Mouse (Mus musculus) mature B cell (primary cell): ENCODE results near the gene Adamtsl5.

ENCODE experiments used
- in situ Hi-C: fragments of 300-500 bp; cut with MboI; formaldehyde crosslinking; loops from 2 replicates; pipeline ENCODE4 v1.14.3; 2019

Gene Adamtsl5

DNA sequence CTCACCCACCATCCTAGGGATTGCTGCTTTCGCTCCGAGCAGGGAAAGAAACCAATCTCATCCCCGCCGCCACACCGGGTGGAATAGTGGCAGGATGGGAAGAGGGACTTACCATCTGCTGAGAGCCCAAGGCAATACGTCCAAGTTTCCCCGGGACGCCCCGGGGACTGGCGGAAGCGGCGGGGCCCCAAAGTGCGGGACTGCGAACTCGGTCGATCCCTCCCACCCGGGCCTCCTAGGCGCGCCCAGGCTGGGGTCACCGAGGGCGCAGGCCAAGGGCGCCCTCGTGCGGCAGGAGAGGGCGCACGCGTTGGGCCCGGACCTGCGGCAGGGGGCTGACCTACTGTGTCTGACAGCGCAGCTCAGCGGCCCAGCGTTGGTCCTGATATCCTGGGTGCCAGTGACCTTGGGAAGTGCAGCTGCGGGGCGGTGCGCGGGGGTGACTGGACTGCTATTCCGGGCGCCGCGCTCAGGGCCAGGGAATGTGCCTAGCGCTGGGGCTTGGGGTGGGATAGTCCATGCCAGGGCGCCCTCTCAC is at the start of gene Adamtsl5:
Gene Adamtsl5, minus strand, starts transcription at position 169 of the 538 bp plus-strand sequence.
- in situ Hi-C loops = no loop called here

DNA sequence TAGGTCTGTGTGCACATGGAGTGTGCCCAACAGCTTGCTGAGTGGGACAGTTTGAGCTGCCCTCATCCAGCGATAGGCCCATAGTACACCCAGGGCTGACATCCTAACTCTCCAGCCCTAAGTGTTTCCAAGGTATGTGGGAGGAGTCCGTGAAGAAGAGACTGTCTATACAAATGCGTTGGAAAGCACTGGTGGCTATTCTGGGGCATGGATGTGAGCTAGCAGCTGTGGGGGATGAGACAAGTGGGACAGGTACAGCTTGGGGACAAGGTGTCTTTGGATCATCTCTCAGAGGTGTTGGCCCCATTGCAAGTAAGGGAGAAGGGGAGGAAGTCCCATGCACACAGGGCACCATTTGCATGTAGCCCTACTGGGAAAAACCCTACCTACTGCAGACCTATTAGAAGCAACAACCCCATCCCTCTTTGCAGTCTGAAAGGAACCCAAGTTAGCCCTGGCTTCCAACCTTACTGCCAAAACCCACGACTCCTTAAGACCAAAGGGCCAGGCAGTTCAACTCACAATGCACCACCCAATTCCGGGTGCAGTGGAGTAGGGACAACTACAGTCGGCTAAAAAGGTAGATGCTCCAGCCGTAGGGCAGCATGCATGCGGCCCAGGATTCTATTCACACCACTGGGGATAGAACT is 49.4 kb upstream of the Adamtsl5 start:
- in situ Hi-C loops = no loop called here

DNA sequence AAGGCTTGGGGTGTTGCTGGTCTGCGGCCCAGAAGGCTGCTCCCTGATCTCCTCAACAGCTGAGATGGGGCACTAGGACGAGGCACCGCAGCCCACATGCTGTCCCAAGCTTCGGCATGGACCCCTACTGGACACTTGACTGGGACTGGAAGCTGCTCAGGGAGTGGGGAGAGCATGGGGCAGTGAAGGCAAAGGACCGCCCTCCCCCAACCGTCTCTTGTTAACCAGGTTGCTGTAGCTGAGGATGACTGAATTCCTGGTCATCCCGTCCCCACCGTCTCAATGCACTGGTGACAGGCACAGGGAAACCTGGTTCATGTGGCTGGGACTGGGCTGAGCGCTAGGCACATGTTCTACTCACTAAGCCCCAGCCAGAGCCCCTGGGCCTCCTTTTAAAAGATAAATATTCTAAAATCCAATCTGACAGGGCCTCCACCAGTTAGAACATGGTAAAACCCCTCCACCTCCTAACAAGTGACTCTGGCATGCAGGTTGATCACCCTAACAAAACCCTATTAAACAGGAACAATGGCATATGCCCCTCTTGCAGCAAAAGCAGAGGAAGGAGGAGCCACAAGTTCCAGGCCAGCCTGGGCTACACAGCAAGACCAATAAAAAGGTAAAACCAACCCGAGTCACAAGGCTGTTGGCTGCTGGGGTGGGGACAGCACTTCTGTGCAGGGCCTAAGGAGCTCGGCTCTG is 48.8 kb upstream of the Adamtsl5 start:
- in situ Hi-C loops = no loop called here

DNA sequence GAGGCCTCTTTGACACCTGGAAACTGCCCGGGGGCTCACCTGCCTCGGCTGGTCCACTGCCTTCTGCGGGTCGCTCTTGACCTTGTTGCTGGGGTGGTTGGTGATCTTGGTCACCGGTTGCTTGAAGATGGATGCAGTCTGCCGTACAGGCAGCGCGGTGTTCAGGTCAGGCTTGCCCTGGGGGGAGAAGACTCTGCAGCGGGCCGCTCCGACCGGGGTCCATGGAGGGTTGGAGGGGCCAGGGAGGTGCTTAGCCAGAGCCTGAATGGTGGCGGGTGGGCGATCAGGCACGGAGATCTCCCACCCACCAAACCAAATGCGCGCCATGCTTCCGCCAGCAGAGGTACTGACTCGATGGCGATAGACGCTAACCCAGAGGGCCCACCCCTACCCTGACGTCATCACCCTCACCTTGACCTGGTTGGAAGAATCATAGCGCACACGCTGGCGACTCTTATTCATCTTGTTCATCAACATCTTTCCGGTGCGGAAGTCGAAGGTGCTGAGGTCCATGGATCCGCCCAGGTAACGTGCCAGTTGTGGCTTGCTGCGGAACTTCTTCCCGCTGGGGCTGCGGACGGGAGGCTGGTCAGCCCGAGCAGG is 46.9 kb upstream of the Adamtsl5 start:
- in situ Hi-C loops = no loop called here

DNA sequence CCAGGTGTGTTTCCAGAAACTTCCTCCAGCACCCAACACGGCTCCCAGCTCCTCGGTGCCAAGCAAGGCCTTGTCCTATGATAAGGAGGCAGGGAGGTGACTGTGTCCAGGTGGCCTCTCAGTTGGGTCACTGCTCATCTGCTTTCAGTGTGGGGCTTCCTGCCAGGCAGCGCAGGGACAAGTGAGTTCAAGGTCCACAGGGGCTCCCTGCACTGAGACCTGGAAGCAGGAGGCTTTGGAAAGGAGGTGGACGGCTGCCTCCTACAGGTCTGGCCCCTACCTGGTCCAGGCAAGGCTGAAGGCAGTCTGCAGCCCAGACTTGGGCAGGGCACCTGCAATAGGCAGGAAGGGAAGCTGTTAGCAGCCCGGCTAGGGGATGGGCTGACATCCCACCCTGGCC is 44.5 kb upstream of the Adamtsl5 start:
- in situ Hi-C loops = no loop called here

DNA sequence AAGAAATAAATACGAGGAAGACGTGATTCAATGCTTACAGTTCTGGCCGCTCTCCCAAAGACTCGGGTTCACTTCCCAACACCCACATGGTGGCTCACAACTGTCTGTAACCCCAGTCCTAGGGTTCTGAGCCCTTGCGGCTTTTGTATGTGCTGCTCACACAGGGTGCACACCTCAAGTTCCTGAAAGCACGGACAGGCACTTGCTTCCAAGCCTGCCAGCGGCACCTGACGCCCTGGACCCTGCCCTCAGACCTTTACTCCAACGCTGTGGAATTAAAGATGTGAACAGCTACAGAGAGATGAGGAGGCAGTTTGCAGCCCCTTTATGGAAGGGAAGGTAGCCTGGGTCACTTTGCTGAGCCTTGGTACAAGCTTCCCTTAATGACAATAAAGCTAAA is 42.5 kb upstream of the Adamtsl5 start:
- in situ Hi-C loops = no loop called here

DNA sequence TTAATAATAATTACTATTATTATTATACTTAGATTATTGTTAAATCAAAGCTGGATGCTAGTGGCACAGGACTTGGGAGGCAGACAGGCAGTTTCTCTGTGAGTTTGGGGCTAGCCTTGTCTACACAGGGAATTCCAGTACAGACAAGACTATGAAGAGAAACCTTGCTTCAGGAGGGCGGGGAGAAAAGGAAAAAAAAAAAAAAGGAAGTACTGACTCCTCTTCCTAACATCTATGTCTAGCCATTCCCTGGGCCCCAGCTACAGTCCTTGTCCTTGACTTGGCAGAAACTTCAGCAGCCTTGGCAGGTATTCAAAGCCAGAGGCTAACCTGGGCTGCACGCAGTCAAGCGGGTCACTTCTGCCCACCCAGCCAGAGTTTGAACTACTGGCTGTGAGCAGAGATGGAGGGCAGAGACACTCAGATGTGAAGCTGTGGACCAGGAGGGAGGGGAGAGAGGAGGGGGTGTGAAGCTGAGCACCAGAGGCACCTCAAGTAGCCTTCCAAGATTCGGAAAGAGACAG is 41.0 kb upstream of the Adamtsl5 start:
- in situ Hi-C loops = no loop called here

DNA sequence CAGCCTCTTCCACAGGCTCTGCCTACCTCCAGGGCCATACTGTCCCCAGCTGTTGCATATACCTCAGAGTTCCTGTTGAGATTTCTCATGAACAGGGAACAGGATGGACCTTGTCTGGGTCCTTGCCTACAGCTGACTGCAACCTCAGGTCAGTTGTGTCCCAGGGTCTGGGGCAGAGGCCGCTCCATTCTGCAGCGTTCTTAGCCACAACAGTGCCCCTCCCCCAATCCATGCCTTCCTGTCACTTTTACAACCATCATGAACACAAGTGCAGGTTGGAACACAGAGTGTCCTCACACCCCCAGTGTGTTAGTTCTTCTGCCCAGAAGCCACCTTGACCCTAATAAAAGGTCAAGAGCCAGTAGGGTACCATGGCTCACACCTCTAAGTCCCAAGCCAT is 40.5 kb upstream of the Adamtsl5 start:
- in situ Hi-C loops = no loop called here

DNA sequence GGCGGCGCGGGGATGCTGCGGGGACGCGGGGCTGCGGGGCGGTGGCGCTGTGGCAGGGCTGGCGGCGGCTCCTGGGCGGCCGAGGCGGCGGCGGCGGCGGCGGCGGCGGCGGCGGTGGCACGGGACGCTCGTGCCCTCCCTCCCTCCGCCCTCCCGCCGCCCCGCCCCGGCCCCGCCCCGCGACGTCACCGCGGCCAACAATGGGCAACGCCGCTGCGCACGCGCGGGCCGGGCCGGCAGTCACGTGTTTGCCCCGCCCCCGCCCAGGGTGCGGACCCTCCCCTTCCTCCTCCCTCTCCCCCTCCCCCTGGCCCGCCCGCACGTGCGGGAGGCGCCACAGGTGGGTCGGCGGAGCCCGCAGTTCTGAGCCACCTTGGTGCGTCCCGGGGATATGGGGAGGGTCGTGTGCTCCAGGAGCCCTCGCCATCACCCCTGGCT is 39.3 kb upstream of the Adamtsl5 start, which contains the start of gene Mex3d:
Gene Mex3d, minus strand, starts transcription at position 138 of the 438 bp plus-strand sequence.
- in situ Hi-C loops = no loop called here

DNA sequence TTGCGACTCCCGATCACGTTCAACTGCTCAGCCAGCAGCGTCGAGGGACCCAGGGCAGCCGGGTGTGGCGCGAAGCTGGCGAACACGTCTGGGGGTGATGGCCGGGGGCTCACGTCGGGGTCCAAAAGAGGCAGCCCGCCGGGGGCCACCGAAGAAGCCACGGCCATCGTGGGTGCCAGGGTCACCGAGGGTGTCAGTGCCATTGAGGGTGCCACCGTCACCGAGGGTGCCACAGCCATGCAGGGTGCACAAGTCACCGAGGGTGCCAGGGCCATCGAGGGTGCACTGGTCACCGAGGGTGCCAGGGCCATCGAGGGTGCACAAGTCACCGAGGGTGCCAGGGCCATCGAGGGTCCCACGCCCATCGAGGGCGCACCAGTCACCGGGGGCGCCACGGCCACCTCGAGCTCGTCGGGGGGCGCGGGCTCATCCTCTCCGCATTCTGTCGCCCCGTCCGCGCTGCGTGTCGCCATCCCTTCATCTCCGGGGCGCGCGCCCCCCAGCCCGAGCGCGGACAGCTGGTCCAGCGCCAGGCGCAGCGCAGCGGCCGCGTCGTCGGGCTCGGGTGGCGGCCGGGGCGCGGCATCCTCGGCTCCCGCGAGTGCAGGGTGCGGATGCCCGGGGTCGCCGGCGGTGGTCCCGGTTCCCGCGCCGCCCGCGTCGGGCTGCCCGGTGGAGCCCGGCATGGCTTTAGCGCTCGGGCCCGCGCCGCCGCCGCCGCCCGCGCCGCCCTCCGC is 38.7 kb upstream of the Adamtsl5 start:
- in situ Hi-C loops = no loop called here

DNA sequence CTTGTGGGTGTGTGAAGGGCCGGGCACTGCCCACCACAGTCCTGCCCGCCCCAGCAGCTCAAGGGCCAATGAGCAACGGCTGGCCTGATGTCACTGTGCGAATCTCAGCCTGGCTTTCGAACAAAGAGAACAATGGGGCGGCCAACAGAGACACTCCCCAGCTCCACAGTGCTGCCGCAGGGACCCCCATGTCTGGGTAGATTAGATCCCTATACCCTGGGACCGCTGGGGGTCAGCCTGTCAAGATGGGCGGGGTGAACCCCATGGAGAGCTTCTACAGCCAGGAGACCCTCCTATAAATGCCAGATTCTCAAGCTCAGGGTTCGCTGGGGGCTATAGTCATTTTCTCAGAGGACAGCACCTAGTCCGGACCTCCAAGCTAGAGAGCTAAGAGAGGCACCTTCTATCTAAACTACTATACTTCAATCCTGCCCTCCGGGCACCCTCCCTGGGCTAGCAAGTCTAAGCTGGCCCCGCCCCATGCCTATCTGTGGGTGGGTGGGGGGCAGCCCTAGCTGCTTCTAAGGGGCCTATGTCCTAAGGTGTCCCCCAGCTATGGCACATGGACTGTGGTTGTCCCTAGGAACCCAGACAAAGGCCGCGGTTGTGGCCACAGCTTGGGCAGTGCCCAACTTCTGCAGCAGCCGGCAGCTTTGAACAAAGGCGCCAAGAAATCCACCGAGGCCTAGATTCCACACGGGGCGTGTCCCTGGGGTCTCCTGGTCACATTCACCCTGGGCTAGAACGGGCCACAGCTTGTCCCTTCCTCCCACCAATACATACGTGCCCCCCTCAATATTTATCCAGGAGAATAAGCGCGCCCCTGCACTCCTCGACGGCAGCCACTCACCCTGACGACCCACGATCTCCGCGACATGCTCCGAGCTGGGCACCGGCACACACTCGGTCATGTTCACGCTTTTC is 37.9 kb upstream of the Adamtsl5 start:
- in situ Hi-C loops = no loop called here

DNA sequence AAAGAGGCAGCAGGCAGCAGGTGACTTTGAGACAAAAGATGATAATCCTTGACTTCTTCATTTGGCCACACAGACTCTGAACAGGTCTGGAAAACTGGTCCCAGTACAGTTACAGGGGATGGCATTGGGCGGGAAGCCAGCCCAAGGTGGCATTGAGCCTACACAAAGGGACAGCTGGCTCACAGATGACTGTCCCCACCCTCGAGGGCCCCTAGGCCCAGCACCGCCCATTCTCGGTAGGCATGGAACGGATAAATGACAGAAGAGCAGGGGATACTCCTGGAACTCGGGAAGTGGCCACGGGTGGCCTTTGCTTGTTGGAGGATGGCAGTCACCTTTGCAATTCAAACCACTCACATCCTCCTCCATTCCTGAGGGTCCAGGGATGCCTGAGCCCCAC is 37.1 kb upstream of the Adamtsl5 start:
- in situ Hi-C loops = no loop called here

DNA sequence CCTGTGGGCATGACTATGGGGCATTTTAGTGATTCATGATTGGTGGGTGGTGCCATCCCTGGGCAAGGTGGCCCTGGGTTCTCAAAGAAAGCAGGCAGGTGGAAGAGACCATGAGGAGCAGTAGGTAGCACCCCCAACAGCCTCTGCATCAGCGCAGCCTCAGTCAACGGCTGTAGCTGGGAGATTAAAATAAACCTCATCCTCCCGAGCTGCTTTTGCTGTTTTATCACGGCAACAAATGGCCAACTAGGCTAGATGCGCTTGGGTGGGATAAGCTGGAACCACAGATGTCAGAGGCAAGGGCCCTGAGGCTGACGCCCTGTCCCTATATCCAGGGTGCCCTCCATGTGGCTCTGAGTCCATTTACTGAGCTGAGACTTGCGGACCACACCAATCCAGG is 36.5 kb upstream of the Adamtsl5 start:
- in situ Hi-C loops = no loop called here

DNA sequence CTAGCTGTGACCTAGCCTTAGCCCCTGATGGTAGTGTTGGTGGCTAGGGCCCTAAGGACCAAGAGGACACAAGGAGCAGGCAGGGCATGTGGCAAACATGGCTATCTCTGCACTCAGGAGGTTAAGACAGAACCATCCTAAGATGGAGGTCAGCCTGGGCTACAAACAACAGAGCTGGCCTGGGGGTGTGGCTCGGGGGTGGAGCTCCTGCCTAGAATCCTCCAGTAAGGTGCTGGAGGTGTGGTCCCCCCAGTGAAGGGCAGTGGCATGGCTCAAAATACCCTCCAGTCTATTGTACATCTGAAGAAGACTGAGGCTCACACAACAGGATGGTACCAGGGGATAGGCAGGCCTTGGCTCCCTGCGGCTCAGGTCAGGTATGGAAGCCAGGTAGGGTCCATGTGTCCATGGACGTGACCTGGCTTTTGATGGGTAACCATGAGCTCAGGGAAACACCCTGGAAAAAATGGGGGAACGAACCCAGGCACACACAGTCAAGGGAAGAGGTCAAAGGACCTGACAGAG is 36.0 kb upstream of the Adamtsl5 start:
- in situ Hi-C loops = no loop called here

DNA sequence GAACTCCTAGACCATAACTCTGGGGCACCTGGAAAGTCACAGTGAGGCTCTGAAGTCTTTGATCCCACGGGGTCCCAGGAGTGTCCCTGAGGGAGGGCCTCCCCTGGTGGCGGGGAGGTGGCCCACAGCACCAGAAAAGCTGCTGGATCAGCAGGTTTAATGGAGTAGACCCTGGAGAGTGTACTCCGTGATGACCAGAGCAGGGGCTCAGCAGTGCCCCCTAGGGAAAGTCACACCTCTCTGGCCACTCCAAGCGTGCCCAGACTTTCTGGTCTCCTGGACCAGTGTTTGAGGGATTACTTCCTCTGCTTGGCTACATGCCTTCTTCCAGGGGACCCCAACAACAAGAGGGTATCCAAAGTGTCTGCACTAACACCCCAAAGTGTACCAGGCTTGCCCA is 35.2 kb upstream of the Adamtsl5 start:
- in situ Hi-C loops = no loop called here

DNA sequence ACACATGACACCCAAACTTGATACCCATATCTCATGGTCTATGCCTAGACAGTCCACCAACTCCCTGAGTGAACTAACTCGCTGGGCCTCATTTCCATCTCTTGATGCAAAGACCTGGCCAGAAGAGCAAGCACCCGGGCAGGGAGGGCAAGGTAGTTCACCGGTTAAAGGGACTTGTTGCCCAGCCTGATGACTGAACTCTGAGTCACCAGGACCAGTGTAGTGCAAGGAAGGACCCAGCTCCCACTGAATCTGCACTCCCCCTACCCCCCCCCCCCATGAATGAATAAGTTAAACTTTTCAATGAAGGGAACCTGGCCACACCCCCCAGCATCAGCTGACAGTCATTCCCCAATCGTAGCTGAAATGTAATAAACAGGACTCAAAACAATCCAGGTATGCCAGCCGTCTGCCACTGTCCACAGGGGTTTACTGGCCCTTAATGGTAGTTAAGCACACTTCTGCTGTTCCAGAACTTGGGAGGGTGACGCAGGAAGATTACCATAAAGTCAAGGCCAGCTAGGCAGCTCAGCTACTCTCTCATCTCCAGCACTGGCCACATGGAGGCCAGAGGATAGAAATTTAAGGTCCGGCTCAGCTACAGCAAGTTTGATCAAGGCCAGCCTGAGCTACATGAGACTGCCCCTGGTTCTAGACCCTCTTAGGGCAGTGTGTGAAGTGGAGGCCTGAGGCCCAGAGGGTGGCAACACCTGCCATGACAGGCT is 34.6 kb upstream of the Adamtsl5 start:
- in situ Hi-C loops = no loop called here

DNA sequence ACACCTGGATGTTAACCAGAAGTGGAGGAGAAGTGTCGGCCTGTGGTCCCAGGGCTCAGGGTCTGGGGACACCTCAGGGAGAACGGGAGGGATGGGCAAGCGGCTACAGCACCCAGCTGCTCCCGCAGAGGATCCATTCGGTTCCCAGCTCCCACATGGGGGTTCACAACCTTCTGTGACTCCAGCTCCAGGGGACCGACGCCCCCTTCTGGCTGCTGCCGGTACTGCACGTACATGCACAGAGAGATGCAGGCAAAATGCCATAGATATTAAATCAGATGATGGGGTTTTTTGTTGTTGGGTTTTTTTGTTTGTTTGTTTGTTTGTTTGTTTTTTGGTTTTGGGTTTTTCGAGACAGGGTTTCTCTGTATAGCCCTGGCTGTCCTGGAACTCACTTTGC is 29.5 kb upstream of the Adamtsl5 start:
- in situ Hi-C loops = loop anchor here (10.0 kb wide), 1 partner anchor 127 kb away; no protein-coding TSS in a partner anchor

DNA sequence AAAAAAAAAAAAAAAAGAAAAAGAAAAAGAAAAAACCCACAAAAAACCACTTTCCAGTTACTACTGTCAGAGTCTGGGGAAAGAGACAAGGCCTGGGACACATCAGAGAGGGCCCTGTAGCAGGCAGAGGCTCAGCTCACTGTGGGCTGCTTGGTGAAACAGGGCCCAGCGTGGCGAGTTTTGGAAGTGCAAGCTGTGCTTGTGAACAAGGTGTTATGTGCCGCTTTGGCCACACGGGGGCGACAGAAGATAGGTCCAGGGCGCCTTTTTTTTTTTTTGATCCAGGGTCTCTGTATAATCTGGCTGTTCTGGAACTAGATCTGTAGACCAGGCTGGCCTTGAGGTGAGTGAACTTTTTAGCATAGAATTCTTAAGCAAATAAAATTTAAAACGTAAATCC is 27.9 kb upstream of the Adamtsl5 start:
- in situ Hi-C loops = loop anchor here (10.0 kb wide), 1 partner anchor 129 kb away; no protein-coding TSS in a partner anchor

DNA sequence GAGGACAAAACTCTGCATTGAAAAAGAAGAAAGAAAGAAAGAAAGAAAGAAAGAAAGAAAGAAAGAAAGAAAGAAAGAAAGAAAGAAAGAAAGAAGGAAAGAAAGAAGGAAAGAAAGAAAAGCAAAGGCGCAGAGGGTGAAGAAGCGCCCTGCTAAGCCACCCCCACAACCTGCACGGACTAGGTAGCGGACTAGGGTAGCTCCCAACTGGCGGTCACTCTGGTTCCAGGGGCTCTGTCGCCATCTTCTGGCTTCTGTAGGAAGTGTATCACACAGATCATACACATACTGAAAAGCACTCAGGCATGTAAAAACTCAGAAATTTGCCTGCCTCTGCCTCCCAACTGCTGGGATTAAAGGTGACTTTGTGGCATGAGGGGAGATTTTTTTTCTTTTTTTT is 25.9 kb upstream of the Adamtsl5 start:
- in situ Hi-C loops = loop anchor here (10.0 kb wide), 1 partner anchor 131 kb away; no protein-coding TSS in a partner anchor

DNA sequence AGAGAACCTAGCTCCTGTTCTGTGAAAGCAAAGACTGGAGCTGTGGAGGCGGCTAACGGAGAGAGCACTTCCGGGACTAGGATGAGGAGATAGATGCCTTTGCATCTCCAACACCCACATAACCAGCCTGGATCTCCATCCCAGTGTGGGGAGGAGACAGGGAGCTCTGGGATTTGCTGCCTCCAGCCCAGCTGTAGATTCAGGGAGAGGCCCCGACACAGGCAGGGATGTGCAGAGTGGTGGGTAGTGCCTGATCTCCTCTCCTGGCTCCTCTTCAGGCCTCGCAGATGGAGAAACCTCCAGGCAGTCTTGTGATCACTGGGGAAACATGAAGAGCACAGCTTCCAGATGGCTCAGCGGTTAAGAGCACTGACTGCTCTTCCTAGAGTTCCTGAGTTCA is 24.5 kb upstream of the Adamtsl5 start:
- in situ Hi-C loops = loop anchor here (10.0 kb wide), 1 partner anchor 132 kb away; no protein-coding TSS in a partner anchor
